Mouse (Mus musculus): ENCODE measurements around the gene Ddost. TPM values are rescaled to one million over a fixed set of nuclear protein-coding genes. Genes with fewer than 3 reads are reported as not detected.

The Ddost gene
- polyA plus RNA-seq, 1 experiment from 2014 or later = 173 TPM

DNA sequence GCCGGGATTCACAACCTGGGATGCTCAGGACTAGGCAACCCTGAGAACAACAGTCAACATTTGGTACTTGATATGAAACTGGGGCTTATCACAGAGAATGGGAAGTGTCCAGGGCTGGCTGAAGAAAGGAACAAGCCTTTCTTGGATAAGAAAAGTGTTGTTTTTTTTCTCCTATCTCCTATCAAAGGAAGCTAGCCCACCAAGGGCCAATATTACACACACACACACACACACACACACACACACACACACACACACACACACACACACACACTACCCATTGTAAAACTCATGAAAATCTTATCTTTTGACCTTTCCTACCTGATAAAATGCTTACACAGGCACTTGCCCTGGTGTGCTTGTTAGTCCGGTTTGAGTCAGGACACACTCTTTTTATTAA, 51.0 kb downstream of the Ddost start:
- Histone ChIP-seq H3K27ac (no peak overlapping the region), H3K27me3 (peaks cover 2% of the 10 kb centered on the region; the same call in 1 of the 2 replicates), H3K4me1 (replicated peaks) (no peaks in the 10 kb centered on the region), H3K4me3 (replicated peaks) (no peak overlapping the region), H3K9me3 (replicated peaks) (no peaks in the 10 kb centered on the region), H3K4me2 (no peak overlapping the region), H3K9ac (no peak overlapping the region), H3K36me3 (no peaks in the 10 kb centered on the region)
- ATAC-seq (ENCODE audit: low read depth) = no peak
- DNase-seq = no peak
- 54% methylated on average over 2 of the region's 2 CpGs for WGBS (ENCODE audit: insufficient replicate concordance)

DNA sequence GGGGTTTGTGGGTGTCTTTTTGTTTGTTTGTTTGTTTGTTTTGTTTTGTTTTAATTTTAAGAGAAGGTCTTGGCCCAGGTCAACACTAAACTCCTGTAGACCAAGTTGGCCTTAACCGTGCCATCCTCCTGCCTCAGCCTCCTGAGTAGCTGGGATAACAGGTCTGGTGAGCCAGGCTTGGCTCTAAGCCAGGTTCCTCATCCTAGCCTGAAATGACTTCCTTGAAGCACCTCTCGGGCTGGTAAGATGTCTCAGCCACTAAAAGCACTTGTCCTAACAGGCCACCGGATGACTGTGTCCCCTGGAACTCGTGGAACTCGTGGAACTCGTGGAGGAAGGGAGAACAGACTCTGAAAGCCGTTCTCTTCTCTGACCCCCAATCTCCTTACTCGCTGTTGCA, 51.6 kb downstream of the Ddost start:
- Histone ChIP-seq H3K4me3 (replicated peaks) (no peak overlapping the region), H3K27me3 (peaks cover 8% of the 10 kb centered on the region), H3K9me3 (replicated peaks) (no peaks in the 10 kb centered on the region), H3K4me1 (replicated peaks) (no peaks in the 10 kb centered on the region), H3K4me2 (no peak overlapping the region), H3K36me3 (no peaks in the 10 kb centered on the region), H3K9ac (no peak overlapping the region), H3K27ac (no peak overlapping the region)
- ATAC-seq (ENCODE audit: low read depth) (no peak), DNase-seq (no peak)
- WGBS (ENCODE audit: insufficient replicate concordance) = 63% methylated on average over 8 of the region's 8 CpGs

DNA sequence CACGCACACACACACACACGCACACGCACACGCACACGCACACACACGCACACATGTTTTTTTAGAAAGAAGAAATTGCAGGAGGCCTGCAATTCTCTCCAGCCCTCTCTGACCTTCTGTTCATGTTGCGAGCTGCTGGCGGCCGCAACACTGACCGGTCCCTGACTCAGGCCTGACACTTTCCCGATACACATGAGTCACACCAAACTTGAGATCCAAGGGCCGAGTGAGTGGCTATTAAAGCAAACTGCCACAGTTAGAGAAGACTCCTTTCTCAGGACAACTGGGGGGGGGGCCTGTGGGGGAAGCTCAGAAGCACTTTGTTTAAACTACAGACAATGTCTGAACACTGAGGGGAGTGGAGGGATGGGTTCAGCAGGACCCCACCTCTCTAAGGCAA, 52.0 kb downstream of the Ddost start:
- Histone ChIP-seq H3K36me3 (no peaks in the 10 kb centered on the region), H3K4me2 (no peak overlapping the region), H3K27me3 (peaks cover 12% of the 10 kb centered on the region), H3K9me3 (replicated peaks) (no peaks in the 10 kb centered on the region), H3K4me3 (replicated peaks) (no peak overlapping the region), H3K9ac (no peak overlapping the region), H3K4me1 (replicated peaks) (no peaks in the 10 kb centered on the region), H3K27ac (no peak overlapping the region)
- DNase-seq = no peak
- WGBS (ENCODE audit: insufficient replicate concordance) = 89% methylated on average over 12 of the region's 12 CpGs
- no peak for ATAC-seq (ENCODE audit: low read depth)

DNA sequence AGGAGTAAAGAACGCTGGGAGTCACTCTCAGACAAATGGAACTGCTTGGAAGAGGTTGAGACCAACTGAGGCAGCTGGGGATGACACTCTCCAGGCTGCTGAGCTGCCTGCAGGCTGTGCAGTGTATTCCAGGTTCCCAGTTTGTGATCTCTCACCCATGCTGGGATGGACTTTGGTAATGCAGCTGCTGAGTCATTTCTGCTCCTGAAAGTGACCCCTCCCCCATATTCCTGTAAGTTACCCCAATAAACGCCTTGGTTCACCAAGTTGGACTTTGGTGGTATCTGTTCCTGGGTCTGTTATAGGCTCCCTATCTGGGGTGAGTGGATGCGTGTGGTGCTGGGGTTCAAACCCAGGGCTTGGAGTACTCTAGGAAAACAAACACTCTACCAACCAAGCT, 53.6 kb downstream of the Ddost start:
- no peak overlapping the region for H3K4me3 ChIP-seq (replicated peaks)
- peaks cover 17% of the 10 kb centered on the region for H3K27me3 ChIP-seq
- H3K4me1 ChIP-seq (replicated peaks) = no peaks in the 10 kb centered on the region
- H3K9me3 ChIP-seq (replicated peaks) = no peaks in the 10 kb centered on the region
- DNase-seq (no peak), ATAC-seq (ENCODE audit: low read depth) (no peak)
- H3K9ac ChIP-seq = no peak overlapping the region
- no peak overlapping the region for H3K4me2 ChIP-seq
- no peaks in the 10 kb centered on the region for H3K36me3 ChIP-seq
- H3K27ac ChIP-seq = no peak overlapping the region
- 45% methylated on average over 3 of the region's 3 CpGs for WGBS (ENCODE audit: insufficient replicate concordance)

DNA sequence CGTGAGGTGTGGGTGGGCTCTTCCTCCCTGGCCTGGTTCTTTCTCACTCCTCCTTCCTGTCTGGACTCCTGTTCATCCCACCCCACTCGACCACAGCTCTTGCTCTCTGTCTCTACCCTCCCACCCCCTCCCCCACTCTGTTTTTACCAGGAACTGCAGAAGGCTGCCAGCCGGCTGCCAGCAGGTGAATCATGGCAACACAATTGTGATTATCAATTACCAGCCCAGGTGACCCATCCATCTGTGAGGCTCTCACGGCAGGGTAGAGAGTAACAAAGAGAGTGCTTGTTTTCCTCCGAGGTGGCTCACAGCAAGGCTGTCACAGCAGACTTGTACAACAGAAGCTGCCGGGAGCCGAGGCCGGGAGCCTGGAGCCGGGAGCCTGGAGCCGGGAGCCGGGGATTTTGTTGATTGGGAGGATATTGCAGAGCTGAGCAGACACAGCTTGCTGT, 56.9 kb downstream of the Ddost start:
- WGBS (ENCODE audit: insufficient replicate concordance) = 28% methylated on average over 11 of the region's 11 CpGs
- no peak overlapping the region for H3K9ac ChIP-seq
- H3K27me3 ChIP-seq = peaks cover 19% of the 10 kb centered on the region
- H3K4me3 ChIP-seq (replicated peaks) = no peak overlapping the region
- H3K9me3 ChIP-seq (replicated peaks) = no peaks in the 10 kb centered on the region
- DNase-seq = no peak
- no peak overlapping the region for H3K27ac ChIP-seq
- no peak for ATAC-seq (ENCODE audit: low read depth)
- no peaks in the 10 kb centered on the region for H3K36me3 ChIP-seq
- H3K4me1 ChIP-seq (replicated peaks) = 0 out of 2 replicates have a peak, but pooled peaks cover 2% of the 10 kb centered on the region
- no peak overlapping the region for H3K4me2 ChIP-seq

Small RNAs within 50 kb of the gene (microRNA-seq; reads per million reads assigned to microRNA genes)
- gene Gm27646 (not detected), gene Mir7019 (0.88 reads per million)

Other genes with a start within 250 kb of the Ddost start
- 43.5 and 50.9 TPM in 2 replicates for gene Hp1bp3, start 88.4 kb upstream of the Ddost start, polyA plus RNA-seq (2015; fragmentation: Nextera tagmentation; extraction: Ambion mirVana)
- gene Sh2d5, start 54.3 kb upstream of the Ddost start, polyA plus RNA-seq (2015; fragmentation: Nextera tagmentation; extraction: Ambion mirVana) = 0.64 and 0.65 TPM in 2 replicates
- 0.23 and 0.32 TPM in 2 replicates for gene Kif17, start 54.3 kb upstream of the Ddost start, polyA plus RNA-seq (2015; fragmentation: Nextera tagmentation; extraction: Ambion mirVana)
- 25.7 and 26.7 TPM in 2 replicates for gene Pink1, start 21.6 kb downstream of the Ddost start, polyA plus RNA-seq (2015; fragmentation: Nextera tagmentation; extraction: Ambion mirVana)
- gene Cda, start 63.3 kb downstream of the Ddost start, polyA plus RNA-seq (2015; fragmentation: Nextera tagmentation; extraction: Ambion mirVana) = 4.7 and 5.2 TPM in 2 replicates
- not detected in 2 replicates for gene Fam43b, start 91.8 kb downstream of the Ddost start, polyA plus RNA-seq (2015; fragmentation: Nextera tagmentation; extraction: Ambion mirVana)
- gene Mul1, start 129.9 kb downstream of the Ddost start, polyA plus RNA-seq (2015; fragmentation: Nextera tagmentation; extraction: Ambion mirVana) = 11.2 and 11.4 TPM in 2 replicates
- 1.2 and 1.3 TPM in 2 replicates for gene Camk2n1, start 149.6 kb downstream of the Ddost start, polyA plus RNA-seq (2015; fragmentation: Nextera tagmentation; extraction: Ambion mirVana)